Mouse (Mus musculus): ENCODE results near the gene Apba2.
A peak's percentile ranks its signal among the peaks of the same experiment; 100 is the strongest.

Apba2 gene

DNA sequence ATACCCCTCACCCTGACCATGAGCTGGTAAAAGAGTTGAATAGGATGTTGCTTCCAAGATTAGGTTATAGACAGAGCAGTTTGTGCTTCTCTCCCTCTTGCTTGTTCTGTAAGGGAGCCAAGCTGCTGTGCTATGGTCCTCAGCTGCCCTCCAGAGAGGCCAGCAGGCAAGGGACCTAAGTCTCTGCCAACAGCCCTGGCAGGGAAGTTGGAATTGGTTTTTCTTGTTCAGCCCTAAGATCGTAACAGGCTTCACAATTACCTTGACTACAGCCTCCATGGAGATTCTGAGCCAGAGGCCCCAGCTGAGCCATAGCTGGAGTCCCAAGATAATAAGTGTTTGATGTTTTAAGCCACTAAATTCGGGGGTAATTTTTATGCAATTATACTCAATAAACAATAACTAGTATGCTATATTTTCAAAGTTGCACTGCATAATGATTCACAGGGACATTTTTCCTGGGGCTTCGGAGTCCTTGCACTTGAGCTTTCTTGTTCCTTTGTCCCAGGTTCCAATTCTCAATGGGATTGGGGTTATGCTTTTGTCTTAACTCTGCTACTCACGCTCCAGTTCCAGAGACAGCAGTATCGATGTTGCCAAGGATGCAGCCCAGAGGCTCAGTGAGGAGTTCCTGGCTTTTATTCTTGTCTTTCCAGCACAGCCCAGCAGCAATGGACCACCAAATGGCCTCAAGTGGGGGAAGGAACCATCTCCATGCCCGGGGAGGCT lies 224.6 kb downstream of the Apba2 start:
- peak; percentile 79 to 81 for DNase-seq (ENCODE audit: low spot score in 2 of 2)

DNA sequence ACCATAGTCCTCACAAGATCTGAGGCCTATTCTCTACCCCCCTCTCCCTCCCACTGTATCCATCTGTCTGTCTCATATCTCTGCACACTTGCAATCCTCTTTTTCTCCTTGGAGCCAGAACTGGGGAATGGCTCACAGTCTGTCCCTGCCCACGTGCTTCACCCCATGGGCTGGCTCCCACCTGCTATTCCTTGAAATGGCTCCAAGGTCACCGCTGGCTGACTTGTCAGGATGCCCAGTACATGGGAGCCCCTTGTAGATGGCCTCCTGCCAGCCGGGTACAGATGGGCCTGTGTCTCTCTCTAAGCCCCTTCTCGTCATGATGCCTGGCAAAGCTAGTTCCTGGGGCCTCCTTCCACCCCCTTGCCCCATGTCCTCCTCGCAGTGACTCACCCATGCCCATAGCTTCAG lies 226.7 kb downstream of the Apba2 start:
- peak; percentile 80 to 81 for DNase-seq (ENCODE audit: low spot score in 2 of 2)

DNA sequence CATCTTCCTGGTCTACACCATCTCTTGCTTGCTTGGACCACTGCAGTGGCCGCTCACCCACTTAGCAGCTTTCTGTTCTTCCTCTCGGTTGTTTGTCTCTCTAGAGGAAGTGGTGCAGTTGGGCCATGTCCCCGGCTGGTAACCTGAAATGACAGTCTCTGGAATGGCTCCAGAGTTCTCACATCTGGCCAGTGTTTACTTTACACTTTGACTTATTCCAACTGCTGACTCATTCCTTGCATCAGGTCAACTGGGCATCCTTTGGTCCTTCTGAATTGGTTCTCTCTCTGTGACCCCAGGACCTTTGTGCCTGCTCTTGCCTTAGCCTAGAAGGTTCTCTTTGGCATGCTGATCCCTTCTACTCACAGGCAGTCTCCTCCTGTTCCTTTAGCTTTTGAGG lies 227.3 kb downstream of the Apba2 start:
- no peak for DNase-seq (ENCODE audit: low spot score in 2 of 2)

DNA sequence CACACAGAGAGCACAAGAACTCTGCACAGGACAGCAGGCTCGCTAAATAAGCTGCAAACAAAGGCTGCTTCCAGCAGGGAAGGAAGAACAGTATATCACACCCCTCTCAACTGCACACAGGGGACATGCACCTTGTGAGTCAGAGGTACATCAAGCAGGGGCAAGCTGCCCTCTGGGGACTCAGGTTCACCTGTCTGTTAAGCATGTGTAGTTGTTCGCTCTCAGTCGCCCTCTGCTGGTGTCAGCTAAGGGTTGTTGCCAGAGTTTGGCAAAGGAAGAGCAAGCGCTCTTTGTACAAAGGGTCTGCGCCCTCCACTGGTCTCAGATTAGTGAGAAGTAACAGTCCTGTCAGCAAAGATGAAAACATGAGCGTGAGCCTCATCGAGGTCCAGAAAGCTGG lies 228.3 kb downstream of the Apba2 start:
- peak; percentile 78 to 82 for DNase-seq (ENCODE audit: low spot score in 2 of 2)

DNA sequence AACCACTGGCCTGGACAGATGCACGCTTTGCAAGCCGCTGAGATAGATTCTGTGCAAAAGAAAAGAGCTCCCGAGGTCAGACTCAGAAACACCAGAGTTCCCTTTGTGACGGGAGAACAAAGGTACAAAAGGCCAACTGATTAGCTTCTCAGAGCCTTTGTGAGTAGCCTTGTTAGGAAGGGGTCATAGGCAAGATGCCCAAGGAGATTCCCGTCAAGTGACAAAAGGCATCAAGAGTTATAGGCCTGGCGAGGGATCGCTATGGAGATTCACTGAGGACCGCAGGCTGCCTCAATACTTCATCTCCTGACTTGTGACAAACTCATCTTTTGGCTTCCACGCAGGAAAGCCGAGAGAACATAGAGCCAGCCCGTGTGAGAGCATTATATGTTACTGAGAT lies 237.6 kb downstream of the Apba2 start:
- DNase-seq (ENCODE audit: low spot score in 2 of 2) = peak in 1 of 2 experiments; percentile 18

DNA sequence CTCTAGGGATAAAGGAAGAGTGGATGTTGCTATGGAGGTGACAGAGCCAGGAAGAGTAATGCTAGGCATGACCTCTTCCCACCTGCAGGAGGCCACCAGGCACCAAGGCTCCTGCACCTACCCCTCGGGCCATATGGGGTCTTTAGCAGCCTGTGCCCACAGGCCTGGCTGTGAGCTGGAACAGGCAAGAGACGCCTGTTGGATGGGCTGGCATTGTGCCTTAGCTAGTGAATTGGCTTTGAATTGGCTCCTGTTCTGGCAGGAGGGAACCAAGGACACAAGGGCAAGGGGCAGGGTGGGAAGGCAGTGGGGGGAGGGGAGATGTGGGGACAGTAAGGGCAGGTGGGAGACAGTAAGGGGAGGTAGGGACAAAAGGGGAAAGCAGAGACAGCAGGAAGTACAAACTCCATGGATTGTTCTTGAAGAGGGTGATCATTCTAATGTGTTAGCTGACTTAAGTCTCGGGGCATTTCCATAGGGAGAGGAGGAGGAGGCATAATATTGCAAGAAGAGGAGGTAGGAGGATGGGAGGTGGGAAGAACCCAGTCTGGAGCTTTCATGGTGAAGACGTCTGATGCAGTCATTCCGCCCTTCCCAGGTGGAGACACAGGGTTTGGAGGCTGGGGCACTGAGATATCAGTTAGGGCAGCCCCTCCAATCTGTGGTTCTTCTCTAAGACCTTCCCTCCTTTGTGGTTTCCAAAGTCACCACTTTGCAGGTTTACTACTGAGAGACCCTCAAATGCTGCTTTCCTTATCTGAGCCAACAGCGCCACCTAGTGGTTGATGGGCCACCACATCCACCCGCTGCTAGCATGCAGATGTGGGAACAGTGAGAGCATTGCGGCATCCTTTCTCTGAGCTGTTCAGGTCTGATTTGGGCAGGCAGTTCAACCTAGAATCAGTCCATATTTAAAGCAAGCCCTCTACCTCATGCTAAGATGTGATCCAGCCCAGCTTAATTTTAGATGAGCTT lies 240.1 kb downstream of the Apba2 start:
- peak; percentile 93 to 96 for DNase-seq (ENCODE audit: low spot score in 2 of 2)

DNA sequence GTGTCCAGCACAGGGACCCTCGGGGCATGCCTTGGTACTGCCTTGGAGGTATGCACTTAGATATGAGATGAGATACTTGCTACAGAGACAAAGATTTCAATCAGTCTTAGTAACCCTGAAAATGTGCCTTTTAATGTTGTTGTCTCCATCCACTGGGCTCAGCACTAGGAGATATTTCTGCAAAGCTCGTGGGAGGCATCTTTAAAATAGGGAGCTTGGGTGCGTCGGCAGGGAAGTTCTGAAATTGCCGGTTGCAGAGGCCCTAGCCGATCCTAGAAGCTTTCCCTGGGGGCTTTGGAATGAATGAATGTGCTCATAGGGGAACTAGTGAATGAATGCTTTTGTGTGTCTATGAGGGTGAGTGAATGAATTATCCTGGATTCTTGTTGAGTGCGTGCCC lies 242.1 kb downstream of the Apba2 start:
- no peak for DNase-seq (ENCODE audit: low spot score in 2 of 2)

DNA sequence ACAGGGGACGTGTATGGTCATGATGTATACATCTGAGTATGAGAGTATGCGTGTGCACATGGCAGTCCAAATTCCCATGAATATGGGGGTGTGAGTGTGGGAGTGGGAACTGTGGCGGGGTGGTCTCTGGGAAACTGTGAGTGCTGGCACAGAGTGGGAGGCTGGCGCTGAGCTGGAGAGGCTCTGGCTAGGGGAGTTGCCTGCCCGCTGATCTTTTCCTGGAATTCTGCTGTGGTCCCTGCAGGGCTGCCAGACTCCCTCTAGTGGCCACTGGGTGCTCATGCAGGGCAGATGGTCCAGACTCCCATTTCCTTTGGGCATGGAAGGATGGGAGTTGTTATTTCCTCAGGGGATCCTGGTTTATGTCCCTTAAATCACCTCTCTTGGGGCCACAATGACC lies 250.0 kb downstream of the Apba2 start:
- DNase-seq (ENCODE audit: low spot score in 2 of 2) = peak; percentile 84

DNA sequence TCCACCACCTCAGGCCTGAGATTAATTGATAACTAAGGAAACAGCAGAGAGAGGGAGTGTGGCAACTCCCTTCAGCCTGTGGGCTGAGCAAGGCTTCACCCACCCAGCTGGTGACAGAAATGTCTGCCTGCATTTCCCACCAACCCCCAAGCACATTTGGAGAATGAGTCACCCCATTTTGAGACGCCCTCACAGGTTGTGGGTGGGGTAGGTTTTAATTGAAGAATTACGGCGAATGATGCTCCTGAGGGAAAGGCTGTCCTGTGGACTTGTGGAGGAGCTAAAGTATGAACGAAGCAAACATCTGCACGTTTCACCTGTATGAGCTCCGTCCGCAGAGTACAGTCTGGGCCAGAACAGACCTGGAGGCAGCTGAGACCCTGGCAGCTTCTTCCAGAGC lies 250.6 kb downstream of the Apba2 start:
- peak; percentile 54 to 55 for DNase-seq (ENCODE audit: low spot score in 2 of 2)

DNA sequence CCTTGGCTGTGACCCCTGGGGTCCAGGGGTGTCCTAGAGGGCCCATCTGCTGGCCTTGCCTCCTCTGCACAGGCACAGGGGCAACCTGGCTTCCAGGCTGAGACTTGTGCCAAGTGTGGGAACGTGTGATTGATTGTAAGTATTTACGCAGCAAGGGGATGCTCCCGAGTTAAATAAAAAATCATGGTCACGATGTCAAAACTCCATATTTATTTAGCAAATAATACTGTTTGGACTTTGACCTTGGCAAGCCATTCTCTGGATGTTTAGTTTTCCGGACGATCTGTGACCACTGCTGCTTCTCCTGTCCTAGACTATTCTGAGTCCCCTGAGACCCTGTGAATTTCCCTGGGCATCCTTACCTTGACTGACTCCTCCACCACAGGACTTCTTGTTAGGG lies 252.2 kb downstream of the Apba2 start:
- no peak for DNase-seq (ENCODE audit: low spot score in 2 of 2)

DNA sequence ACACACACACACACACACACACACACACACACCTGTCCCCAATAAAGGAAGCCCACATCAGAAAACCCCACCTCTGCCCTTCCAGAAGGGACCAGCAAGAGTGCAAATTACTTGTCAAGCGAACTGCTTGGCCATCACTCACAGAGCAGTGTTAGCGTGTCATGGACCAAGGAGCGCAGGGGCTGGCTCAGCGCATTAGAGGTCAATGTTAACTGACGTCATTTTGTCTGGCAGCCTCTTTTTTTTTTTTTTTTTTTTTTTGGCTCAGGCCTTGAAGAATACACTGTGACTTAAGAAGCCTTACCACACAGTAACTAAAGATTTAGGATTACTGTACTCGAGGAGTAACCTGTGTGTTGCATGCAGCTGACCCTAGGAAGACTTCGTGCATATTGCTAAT lies 252.7 kb downstream of the Apba2 start:
- no peak for DNase-seq (ENCODE audit: low spot score in 2 of 2)

DNA sequence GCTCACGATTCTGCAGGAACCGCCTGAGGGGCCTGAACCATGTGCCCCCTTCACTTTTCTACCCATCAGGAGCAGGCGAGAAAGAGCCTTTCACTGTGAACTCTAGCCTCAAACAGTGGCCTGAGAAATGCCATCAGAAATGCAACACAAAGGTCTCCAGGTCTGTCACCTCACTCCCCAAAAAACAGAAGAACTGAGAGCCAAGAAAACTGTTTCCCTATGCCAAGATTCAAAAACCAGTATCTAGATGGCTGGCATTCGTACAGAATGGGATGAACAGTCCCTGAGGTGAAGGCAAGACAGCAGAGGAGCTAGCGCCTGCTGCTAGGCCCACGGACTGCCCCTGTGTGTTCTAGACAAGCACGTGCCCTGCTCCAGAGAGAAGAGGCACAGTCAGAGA lies 253.6 kb downstream of the Apba2 start:
- no peak for DNase-seq (ENCODE audit: low spot score in 2 of 2)

DNA sequence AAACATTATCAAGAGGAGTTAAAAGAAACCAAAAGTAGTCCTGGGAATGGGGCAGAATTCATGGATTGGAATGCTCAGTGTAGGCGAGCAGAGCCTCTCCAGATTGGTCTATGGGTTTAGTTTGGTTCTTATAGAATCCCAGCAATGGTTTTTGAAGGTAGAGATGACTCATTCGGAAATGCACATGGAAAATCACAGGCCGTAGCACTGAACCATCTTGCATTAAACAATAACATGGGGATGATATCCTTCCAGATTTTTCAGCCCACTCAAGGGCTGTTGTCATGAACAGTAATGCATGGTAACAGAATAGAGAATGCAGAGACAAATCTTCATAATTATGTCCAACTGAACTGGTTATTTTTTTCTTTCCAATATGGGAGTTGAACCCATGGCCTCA lies 264.1 kb downstream of the Apba2 start:
- no peak for DNase-seq (ENCODE audit: low spot score in 2 of 2)

DNA sequence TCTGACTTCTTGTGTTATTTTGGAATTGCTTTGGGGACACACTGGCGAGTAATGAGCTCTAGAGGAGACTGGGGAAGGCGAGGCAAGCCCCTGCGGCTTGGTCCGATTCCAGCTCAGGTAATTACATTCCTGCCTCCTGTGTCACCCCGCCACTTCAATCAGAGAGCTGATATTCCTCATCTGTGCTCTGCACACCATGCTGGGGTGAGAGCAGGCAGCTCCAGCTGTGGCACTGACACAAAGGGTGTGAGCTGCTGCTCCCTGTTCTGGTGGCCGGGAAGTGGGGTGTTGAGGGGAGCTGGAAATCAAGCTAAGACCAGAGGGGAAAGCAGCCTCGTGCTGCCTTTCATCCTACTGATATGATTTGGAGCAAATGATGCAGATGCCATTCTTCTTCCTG lies 268.3 kb downstream of the Apba2 start:
- no peak for DNase-seq (ENCODE audit: low spot score in 2 of 2)

DNA sequence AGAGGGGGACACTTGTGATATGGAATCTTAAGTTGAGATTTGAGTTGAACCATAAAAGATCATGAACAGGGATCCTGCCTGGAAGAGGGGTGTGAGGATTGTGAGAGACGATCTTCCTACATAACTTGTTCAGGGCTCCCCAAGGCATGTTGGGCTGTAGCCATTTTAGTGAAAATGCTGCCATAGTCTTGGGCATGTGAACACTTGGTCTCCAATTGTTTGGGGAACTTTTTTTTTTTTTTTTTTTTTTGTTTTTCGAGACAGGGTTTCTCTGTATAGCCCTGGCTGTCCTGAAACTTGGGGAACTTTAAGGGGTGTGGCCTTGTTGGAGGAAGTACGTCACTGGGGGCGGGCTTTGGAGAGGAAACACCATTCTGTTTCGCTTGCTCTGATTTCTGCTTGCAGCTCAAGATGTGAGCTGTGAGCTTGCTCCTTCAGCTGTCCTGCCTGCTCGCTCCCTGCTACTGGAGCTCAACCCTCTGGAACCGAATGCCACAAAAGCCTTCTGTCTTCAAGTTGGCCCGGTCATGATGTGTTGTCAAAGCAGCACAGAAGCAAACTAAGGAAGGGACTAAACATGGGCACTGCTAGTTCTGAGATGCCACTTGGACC lies 269.4 kb downstream of the Apba2 start:
- DNase-seq (ENCODE audit: low spot score in 2 of 2) = no peak

DNA sequence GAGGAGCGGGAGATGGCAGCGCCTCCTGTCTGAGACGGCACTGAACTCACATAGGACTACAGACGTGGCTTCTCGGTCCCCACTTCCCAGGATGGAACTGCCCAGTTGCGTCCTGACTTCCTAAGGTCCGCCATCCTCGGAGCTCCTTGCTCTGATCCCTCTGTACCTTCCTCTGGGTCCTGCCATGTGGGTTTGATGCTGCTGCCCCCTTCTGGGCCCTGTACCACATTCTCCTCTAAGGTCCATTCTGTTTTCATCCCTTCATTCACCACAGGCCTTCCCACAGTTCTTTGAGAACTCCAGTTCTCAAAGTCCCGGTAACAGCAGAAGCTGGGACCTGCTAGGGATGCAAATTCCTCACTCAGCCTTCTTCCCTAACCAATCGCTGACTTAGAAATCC lies 272.0 kb downstream of the Apba2 start:
- no peak for DNase-seq (ENCODE audit: low spot score in 2 of 2)

DNA sequence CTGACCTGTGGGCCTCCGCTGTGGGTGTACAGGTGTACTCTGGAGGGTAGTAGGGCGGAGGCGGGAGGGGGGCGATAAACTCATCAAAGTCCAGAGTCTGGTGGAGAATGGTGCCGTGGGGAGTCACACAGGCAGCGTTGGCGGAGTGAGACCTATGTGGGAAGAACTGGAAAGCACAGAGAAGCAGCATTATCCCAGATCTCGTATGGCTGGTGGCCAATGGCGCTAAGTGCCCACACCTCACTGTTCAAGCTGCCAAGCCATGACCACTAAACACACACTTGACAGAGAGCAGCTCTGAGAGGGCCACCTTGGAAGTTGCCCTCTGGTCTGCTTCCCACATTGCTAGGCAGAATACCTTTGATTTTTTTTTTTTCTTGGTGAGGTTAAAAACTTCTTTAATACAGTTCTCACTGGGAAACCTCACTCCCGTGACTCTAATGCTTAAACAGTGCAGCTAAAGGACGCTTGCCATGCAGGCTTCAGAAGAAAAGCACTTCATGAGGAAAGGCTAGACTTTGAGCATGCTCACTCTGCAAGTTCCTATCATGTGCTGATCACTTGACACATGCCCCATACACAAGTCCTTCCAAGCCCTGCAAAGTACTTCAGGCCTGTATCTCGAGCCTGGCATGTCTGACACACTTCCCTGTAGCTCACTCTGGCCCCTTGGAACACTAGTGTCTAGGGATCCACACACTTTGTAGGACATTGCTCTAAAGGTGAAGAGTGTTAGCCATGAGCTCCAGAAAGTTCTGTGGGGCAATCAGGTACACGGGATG lies 275.4 kb downstream of the Apba2 start:
- no peak for DNase-seq (ENCODE audit: low spot score in 2 of 2)

DNA sequence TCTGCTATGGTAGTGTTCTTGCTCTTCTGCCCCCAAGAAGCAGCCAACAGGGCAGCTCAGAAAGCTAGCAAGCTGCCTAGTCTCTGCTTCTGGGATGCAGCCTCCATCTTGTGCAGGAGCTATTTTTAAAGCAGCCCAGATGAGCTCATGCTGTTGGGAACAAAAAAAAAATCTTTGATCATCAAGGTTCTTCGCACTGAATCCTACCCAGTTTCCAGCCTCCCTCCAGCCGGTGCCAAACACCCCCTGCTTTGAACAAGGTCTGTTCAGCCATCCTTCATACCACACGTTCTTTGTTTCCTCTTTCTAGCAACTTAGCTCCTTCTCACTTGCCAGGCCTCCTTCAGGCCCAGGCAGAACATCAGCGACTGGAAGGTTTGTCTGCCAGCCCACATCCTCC lies 278.0 kb downstream of the Apba2 start:
- DNase-seq (ENCODE audit: low spot score in 2 of 2) = peak; percentile 63 to 72

DNA sequence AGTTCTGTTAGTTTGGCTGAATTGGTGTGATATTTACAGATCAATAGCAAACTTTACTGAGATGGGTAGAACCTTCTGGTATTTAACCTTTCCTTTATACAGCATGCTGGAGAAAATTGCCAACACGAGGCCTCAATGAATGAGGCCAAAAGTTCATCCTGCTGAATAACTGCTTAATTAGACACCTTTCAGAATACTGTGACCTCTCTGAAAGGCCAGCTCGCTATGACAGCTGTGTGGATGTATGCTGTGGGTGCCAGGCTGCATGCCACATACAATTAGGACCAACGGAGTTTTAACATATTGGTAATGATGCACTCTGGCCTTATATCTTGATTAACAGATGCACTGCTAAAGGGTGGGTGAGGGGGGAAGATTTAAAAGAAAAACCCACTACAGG lies 283.5 kb downstream of the Apba2 start:
- no peak for DNase-seq (ENCODE audit: low spot score in 2 of 2)

DNA sequence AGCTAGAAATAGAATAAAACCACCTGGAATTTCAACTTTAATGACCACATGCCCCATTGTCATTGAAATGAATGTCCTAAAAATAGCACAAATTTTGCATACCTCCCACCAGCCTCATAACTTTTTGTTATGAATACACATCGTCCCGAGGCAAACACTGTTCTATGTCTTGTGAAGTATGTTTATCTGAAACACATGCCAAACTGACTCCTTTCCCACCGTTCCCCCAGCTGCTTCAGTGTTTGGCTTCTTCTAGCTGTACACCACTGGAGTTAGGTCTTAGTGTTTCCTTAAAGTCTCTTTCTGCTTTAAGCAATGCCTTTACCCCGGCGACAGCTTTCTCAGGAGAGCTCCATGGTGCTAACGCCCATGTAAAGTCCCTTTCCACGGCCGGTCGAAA lies 289.6 kb downstream of the Apba2 start:
- DNase-seq (ENCODE audit: low spot score in 2 of 2) = no peak

DNA sequence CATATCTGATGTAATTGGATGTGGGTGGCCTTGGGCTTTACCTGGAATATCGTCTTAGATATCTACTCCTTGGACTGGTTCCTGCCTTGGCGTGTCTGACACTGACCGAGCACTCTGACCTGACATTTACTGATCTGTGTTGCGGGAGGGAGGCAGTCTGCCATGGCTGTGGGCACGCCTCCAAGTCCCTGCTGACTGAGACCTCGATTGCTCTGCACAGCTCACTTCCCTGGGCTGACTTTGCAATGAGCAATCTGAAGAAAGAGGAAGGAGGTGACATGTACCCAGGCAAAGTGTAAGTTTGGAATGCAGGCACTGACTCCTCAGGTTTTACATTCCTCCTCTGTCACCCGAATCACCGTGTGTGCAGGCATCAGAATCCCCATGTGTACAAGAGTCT lies 290.5 kb downstream of the Apba2 start:
- DNase-seq (ENCODE audit: low spot score in 2 of 2) = no peak

DNA sequence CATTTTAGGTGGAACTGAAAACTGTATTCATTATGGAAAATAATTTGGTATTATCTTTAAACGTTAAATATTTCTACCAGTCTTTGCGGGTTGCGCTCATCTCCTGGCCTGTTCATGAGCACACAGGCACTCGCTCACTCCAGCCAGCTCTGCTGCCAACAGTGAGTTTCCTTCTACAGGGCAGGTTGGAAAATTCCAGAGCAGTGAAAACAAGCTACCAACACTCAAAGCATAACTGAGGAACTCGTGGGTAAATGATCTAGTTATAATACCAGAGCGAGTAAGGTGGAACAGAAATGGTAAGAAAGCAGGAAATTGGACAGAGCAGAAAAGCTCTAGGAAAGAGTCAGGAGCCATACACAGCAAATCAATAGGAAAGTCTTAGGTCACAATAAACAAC lies 294.0 kb downstream of the Apba2 start:
- DNase-seq (ENCODE audit: low spot score in 2 of 2) = peak in 1 of 2 experiments; percentile 14

All from right cerebral cortex, postnatal 10 days (tissue).